Mouse (Mus musculus) liver, adult (tissue): ENCODE results near the gene Cdh13.

ENCODE experiments used
- GATA4 ChIP-seq: IDR thresholded peaks from 2 replicates; pipeline ENCODE4 v1.6.1; 2014; ENCODE audit warnings: mild to moderate bottlenecking, low read length; ENCODE audit not compliant: insufficient replicate concordance

Cdh13 gene

DNA sequence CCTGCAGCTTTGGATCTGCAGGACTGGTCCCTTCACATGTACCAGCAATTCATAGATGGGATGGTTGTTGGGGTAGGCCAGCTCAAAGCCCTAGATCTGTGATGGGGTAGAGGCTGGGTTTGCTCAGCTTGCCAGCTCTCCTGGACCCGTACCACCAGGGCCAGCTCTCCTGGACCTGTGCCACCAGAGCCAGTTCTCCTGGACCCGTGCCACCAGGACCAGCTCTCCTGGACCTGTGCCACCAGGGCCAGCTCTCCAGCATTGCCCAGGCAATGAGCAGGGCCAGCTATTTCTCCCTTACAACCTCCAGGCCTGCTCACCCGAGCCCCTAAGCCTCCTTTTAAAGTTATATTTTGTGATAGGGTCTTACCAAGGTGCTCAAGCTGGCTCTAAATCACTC, 566.0 kb downstream of the Cdh13 start:
- no peak for TF ChIP-seq GATA4

DNA sequence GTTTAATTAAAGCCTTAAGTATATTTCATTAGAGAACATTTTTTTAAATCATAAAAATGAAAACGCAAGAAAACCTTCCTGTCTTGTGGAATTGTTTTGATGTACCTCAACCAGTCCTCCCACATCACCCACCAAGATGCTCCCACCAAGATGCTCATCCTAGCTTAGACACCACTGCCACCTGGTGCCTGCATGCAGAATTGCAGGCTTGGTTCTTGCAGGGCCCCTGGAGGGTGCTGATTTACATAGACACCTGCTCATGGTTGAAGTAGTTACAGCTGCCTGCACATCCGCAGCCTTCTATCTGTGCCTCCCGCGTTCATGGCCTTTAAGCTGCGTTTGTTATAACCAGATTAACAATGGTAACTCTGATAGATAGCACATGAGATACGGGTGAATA, 566.8 kb downstream of the Cdh13 start:
- no peak for TF ChIP-seq GATA4

DNA sequence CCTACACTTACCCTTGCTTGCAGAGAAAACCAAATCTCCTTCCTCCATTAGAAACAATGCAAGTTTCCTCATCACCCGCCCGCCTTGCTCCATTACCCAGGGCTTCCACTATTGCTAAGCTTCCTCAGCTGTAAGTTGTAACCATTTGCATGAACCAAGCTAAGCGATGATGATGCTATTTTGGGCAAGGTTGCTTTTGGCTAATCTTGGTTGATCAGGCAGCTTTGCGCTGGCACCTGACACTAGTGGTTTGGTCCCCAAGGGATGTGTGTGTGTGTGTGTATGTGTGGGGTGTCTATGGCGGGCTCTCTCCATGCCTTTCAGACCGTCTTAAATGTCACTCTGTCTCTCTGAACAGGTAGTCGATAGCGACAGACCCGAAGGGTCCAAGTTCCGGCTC, 567.8 kb downstream of the Cdh13 start:
- TF ChIP-seq GATA4 = no peak

DNA sequence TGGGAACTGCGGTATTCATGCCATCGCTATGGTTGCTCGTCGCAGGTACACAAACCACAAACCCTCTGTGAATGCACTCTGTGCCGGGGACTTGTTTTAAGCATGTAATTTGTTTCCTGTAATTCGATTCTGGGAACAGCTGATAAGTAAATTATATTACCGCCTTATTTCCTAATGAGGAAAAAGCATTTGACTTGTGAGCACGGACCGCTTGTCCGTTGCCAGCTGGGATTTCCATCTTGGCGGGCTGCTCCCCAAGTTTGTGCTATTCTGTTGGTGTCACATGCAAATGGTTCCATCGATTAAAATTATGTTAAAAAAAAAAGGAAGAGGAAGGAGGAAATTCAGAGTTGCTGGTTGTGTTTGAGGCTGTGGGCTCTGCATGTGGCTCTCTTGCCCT, 569.3 kb downstream of the Cdh13 start:
- TF ChIP-seq GATA4 = no peak

DNA sequence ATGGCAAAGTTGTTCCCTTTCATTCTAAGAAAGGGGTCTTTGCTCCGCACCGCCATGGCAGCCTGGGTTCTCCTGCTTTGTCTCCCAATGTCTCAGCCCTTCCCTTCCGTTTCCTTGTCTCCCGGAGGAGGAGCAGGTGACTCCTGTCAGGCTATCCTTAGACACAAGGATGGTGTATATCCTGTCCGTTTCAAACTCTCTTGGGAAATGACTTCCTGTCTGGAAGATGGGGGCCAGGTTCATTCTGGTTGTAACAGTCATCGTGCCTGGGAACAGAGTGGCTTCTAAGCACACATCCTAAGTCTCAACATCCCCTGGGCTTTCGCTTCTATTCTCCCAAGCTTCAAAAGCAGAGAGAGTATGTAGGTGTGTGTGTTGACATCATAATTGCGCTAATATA, 571.1 kb downstream of the Cdh13 start:
- TF ChIP-seq GATA4 = no peak

DNA sequence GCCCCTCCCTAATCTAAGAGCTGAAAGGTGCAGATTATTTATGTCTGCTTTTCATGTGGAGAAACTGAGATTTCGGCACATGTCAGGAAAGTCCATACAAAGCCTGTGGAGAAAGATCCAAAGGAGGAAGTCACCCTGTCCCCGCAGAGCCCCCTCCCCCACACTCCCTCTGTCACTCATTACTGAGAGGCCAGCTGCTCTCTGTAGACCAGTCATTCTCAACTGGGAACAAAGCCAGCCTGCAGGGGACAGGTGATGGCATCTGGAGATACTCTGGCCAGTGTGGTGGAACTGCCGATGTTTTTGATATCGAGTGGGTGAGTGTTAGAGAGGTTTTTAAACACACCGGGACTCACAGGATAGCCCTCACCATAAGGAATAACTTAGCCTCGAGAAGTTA, 582.8 kb downstream of the Cdh13 start:
- no peak for TF ChIP-seq GATA4

DNA sequence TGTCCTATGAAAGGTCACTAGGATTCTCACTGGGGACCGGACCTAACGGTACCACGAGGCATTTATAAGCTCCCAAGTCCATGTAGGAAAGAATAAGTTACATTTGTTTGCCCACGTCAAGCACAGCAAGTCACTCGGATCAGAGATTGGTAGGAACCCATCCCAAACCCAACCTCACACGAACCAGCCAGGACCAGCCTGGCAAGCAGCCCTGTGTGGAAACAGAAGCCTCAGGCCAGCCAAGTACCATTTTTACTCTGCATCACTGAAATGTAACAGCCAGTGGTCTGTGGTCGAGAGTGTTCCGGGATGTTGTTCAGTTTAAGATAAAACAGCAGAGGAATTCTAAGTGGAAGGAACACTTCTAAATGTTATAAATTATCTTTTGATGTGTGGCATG, 587.2 kb downstream of the Cdh13 start:
- no peak for TF ChIP-seq GATA4

DNA sequence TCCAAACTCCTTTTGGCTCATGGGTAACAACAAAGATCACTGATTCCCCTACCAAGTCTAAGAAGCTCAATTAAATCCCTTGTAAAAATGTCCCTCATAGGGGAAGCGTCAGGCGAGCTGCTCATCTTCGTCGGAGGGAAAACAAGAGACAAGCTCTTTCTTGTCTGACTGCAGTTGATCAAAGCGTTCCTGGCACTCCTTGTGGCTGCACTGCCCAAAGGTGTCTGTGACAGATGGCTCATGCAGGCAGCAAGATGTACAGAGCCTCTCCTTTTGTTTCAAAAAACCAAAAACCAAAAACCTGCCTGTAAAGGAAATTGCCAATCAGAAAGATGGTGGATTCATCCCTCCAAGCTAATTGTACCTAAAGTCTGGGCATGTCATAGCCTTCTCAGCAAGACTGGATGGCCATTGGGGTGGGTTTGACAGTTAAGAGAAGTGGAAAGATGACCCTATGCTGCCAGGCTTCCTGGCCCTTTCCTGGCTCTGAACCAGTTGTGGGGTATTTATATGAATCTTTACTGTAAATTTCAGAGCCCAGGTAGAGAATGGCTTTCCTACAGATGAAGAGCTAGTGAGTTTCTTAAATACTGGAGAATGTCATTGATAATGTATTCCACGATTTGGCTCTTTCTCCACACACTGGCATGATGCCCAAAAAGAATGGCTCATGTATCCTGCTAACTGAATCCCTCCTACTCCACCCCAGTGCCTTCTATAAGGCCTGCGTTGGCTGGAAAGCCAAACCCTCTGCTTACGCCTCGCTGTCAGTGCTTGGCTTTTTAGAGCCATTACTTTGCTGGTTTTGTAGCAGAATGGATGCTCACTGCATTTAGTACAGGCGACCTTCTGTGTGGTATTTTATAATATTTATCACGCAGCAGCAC, 596.6 kb downstream of the Cdh13 start:
- no peak for TF ChIP-seq GATA4

DNA sequence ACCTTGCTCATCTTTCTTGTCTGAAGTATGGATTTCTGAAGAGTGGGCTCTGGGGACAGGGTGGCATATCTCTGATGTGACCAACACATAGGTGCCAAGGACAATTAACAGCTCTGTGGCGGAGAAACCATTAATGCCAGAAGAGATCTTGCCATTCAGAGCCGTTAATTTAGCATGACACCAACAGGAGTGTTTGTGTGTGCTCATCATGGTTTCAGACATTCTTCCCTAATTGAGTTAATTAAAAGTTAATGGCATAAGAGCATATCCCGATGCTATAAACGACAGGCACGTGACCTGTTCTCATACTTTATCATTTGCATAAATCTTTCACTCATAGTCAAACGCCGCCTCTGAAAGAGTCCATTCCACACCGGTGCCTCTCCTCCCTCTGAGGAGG, 600.8 kb downstream of the Cdh13 start:
- no peak for TF ChIP-seq GATA4

DNA sequence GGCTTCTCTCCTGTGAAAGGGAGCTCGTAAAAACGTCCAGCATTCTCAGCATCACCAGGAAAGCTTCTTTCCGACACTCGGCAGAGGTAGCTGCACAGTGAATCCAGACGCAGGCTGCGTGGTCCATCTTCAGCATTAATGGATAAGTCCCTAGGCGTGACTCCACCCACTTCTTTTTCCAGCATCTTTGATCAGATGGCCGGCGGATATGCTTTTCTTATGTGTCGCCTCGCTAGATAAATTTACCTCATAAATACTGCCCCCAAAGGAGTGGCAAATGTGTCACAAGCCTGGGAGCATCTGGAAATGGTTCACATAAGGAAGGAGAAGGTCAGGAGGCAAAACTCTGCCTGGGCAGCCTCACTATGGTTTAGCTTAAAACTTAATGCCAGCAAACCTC, 601.5 kb downstream of the Cdh13 start:
- no peak for TF ChIP-seq GATA4

DNA sequence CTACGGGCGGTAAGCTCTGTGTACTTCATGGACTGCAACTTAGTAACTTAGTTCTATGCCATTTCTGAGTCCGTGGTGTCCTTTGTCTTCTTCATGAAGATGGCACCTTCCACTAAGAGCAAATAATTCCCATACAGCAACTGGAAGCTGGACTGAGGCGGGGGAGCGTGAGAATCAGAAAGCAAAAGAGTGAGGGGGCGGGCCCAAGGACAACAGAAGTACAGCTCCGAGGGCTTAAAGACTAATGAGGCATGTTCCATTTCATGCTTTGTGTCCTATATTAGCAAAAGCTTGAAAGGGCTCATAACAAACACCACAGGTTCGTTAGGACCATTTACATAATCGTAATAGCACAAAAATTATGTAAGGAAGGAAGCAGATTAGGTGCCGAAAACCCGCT, 618.9 kb downstream of the Cdh13 start:
- no peak for TF ChIP-seq GATA4

DNA sequence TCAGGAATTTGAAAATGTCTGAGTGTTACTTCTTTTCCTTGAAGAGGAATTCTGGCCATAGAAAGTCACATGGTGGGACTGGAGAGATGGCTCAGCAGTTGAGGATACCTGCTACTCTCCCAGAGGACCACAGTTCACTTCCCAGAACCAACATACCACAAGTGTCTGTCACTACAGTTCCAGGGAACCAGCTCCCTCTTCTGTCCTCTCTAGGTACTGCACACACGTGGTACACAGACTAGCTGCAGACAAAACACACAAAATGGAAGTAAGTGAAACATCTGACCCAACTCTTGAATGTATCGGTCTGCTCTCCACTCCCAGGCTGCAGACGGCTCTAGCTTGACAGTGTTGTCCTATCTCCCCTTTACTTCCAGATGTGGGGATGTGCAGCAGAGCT, 633.0 kb downstream of the Cdh13 start:
- TF ChIP-seq GATA4 = no peak

DNA sequence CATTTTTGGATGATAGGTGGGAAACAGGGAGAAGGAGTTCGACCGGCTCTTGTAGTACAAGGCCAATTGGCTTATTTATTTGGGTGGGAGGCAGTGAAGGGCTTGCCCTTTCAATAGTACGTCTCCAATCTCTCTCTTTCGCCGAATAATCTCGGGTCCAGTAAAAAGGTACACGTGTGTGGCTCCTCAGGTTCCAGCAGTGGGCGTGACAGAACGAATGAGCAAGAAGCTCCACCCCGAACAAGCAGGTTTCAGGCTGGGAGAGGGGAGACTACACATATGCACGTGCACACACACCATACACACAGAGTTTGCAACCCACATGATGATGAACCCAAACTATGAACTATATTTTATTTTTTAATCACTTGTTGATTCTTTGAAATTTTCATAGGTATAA, 653.9 kb downstream of the Cdh13 start:
- TF ChIP-seq GATA4 = no peak

DNA sequence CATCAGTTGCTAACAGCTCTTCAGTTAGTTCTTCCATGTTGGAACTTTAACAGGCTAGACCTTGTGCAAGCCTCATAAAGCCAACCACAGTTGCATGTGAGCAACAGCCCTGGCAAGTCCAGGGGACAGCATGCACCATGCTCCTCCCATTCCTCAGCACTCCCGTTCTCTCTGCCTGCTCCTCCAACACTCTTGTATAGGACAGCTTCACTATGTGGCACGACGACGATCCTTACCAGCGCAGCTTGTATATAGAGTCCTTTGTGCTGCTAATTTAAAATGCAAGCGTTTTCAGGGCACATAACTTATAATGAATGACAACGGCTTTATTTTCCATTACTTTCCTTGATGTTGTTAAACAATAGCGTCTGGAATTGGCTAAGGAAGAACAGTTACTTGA, 654.5 kb downstream of the Cdh13 start:
- no peak for TF ChIP-seq GATA4

DNA sequence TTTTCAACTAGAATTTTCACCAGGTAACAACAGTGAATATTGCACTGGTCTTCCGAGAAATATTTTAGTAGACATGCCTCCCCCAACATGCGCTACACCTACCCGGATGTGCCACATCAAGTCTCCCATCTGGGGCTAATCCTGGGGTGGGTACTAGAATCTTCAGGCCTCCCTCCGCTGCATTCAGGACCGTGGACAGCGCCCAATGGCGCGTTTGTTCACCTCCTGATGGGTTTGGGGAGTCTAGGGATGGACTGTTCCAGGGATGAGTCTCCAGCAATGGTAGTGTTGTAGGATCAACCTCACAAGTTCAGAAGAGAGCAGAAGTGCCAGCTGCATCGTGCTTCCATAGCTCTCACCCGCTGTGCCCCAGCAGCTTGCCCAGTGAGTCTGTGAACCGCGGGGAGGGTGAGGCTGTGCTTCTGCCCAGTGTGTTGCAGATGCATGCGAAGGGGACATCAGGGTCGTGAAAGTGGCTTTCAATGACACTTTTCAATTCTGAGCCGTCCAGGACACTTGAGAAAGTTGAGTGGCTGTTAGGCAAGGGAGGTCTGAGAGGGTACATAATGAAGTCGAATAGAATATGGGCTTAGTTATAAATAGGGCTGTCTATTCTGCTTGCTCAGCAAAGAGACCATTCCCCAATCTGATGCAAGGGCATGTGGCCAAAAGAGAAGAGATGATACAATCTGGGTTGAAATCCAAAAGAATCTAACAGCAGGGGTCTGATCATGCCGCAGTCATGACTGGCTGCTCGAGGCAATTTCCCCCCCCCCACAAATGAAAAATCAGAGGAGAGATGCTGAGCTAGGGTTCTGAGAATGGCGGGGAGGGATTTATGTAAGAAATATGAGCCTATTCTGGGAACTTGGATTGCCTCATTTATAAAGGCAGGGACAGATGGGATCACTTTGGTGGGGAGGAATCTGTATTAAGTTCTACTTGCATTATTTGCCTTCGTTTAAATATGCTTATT, 668.5 kb downstream of the Cdh13 start:
- no peak for TF ChIP-seq GATA4

DNA sequence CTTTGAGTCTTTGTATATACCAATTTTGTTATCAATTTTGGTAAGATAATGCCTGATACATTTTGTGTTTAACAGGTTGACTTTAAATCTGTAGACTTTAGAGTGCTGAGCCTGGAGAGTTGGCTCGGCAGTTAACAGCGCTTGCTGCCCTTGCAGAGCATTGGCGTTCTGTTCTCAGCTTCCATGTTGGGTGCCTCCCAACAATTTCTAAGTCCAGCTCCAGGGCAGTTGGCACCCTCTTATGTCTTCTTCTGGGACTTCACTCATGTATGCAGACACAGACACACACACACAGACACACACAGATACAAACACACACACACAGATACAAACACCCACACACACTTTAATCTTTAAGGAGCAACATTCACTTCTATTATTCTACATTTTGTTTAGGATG, 672.6 kb downstream of the Cdh13 start:
- TF ChIP-seq GATA4 = no peak

DNA sequence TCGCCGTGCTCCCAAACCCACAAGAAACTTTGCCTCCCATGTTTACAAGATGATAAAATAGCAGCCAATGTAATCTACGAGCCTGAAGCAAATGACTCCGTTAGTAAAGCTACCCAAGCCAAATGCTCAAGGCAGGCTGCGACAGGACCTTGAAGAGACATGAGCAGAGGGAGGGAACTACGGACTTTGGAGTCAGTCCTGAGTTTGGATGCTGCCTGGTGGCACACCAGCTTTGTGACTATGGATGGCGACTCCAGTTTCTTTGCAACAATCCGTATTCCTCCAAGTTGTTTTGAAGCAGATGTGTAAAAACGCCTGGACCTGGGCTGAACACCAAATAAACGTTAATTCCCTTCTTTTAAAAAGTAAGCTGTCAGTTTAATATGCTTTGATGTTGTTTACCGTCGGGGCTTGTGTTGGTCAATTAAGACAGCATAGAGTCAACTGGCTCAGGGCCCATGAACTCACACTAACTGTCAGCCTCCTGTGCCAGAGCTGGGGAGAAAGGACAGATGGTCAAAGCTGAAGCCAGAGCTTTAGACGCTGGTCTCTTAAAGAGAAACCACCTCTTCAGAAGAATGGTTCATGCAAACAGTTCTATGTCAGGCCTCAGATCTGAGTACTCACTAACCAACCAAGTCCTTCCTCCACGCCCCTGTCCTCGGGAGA, 678.5 kb downstream of the Cdh13 start:
- no peak for TF ChIP-seq GATA4
